Mouse (Mus musculus) E14TG2a.4 (cell line): Measurements from ENCODE around the gene Nipsnap1.

Source experiments
- CTCF ChIP-seq: conservative IDR thresholded peaks from 2 replicates; pipeline ENCODE4 v1.5.1; 2014; ENCODE audit warnings: low read length
- NANOG ChIP-seq: IDR thresholded peaks from 2 replicates; pipeline ENCODE4 v1.6.1; 2014; ENCODE audit warnings: borderline replicate concordance, low read length, mixed read lengths

DNA sequence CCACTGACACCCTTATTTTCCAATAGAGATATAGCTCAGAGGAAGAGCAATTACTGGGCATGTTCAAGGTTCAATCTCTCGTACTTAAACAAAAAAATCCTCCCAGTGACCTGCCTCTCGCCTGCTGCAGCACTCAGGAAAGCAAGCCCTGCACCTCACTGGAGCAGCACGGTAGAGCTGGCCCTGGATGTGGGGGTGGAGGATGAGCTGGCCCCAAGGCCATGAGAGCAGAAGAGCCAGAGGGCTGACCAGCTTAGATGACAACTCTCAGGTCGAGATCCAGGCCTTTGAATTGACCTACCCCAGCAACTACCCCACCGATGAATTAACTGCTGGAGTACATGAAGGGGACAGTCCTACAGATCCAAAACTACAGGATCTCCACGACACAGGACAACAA, 38.3 kb upstream of the Nipsnap1 start:
- TF ChIP-seq CTCF (no peak), NANOG (no peak)
